Mouse (Mus musculus): ENCODE data around the gene Cyp1b1.

DNA sequence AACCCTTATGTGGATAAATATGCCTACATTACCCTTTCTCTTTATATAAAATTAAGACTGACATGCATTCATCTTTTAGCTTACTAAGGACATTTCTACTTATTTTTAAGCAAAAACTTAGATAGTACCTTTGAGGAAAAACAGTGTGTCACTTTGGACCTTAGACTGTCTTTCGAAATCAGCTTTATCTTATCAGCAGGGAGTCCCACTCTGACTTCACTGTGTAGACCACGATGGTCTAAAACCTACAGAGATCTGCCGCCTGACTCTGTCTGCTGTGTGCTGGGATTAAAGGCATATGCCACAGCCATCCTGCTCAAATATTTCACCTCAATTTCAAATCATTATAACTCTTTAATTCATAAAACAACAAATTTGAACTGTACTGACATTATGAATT lies 56.4 kb downstream of the Cyp1b1 start:
- no peak for TF ChIP-seq CTCF (IDR thresholded peaks at IDR 0.05; ENCODE audit: extremely low read depth, insufficient read depth, insufficient read length, insufficient replicate concordance)
- TF ChIP-seq POLR2A (IDR thresholded peaks at IDR 0.05; ENCODE audit: low read depth, low read length): no peak
